Mouse (Mus musculus) T-helper 1 cell (primary cell): ENCODE data around the gene Cyp17a1.

Source experiments
- in situ Hi-C: fragments of 300-600 bp; cut with MboI, MseI; formaldehyde crosslinking; loops from one replicate; pipeline ENCODE4 v1.15.1; 2025; ENCODE audit warnings: high pct_unique_total_duplicates

Gene Cyp17a1

DNA sequence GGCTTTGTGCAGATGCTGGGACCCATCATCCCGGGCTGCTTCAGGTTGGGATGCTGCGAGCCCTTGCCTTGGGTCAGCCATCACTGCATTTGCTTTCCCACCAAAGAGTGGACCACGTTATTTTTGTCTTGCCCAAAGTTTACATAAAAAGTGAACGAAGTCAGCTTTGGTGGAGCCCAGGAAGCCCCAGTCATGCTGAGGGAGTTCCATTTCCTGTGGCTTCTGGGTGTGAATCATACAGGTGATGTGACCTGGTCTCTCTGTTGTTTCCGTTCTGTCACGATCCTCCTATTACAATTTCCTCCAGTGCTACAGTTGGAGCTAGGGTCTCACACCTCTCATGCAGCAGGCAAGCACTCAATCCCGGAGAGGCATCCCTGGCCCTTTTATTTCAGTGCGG, 55.6 kb downstream of the Cyp17a1 start:
- in situ Hi-C loops: no loop called here
